Mouse (Mus musculus) layer of hippocampus, postnatal 14 days (tissue): ENCODE results near the gene Olfr1111. TPM values are rescaled to one million over a fixed set of nuclear protein-coding genes. Genes with fewer than 3 reads are reported as not detected.
"Not testable (repeated sequence)": the region's sequence is repeated elsewhere in the genome, so short reads cannot be mapped to it uniquely, and the experiment has no call there.

Experiments used
- DNase-seq, 2 experiments: peaks; one replicate each; pipeline ENCODE4 v3.0.0; 2021 to 2022; ENCODE audit warnings: low spot score in 2 of 2, mixed read lengths in 1 of 2
- long read RNA-seq, 2 experiments: library from polyadenylated mRNA; stranded (forward); transcript quantifications; one replicate each; pipeline ENCODE4 v2.0.0; 2021
- total RNA-seq, 2 experiments: library from RNA; stranded (reverse); gene quantifications; 2 replicates each; pipeline ENCODE4 v1.2.3; 2021

The Olfr1111 gene
- not detected for total RNA-seq
- long read RNA-seq, experiment 1: 0 reads
- long read RNA-seq, experiment 2: 0 reads

DNA sequence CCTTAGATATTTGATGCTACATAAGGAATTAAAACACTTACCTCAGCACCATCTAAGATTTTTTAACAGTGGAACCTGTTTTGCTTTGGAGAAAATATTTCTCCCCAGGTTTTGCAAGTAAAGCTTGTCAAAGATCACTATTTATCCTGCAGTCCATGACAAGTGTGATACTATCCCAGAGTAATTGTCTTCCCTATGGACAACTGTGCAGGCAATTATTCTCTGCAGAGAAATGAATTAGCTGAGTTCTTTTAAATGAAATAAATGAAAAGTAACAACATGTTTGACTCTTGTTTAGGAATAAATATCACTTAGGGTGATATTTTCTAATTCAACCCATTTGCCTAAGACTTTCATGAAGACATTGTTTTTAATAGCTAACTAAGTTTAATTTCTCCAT lies at the start of gene Olfr1111:
TSS of gene Olfr1111 (minus strand) at position 101 of the 400 bp plus-strand sequence.
- no peak for DNase-seq

DNA sequence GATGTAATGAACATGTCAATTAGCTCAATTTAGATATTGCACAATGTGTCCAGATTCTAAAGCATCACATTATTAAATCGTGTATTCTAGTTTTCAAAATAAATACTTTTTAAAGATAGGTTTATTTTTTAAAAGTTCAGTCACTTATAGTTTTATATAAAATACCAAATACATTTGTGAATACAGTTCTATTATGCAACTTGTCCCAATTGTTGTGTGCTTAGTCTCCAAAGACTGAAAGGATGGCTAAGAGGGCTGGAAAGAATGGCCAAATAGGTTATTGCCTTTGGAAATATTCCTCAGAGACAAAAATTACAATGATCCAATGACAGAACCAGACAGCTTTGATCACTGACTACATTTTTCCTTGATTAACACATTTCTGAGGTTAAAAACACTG lies 35.1 kb upstream of the Olfr1111 start, which contains the start of gene Olfr1112:
TSS of gene Olfr1112 (plus strand) at position 301 of the 400 bp plus-strand sequence.
- DNase-seq: no peak

DNA sequence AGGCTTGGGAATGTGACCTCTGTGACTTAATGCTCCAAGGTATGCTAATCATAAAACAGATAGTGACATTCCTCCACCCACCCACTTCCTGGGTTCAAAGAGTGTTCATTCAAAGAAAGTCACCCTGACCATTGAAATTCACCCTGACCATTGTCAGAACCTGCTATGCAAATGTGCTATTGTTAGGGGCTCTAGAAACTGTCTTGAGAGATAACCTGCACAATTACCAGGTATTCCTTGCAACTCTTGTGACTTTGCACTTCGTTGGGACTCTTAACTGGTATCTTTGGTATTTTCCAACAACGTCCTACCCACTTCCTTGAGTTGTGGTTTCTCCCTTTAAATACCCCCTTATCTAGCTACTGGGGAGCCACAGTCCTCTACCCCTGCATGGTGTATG lies 15.3 kb upstream of the Olfr1111 start:
- not testable (repeated sequence) for DNase-seq

DNA sequence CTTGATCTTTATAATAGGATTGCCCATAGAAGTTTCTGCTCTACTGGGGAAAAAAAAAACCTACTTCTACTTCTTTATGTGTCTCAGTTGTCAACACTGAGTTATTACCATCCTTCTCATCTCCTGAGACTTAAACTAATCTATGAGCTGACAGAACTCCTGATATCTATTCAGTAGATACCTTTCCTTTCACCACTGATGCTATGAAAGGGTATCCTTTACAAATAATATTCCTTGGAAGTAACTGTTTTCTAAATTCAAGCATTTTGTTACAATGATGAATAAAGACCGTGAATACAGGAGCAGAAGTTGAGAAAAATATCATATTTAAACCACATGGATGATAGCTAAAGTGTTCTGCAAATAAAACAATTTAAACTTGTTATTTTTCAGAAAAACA lies 12.2 kb downstream of the Olfr1111 start, which contains the start of gene Olfr1110:
TSS of gene Olfr1110 (minus strand) at position 101 of the 400 bp plus-strand sequence.
- DNase-seq: no peak

DNA sequence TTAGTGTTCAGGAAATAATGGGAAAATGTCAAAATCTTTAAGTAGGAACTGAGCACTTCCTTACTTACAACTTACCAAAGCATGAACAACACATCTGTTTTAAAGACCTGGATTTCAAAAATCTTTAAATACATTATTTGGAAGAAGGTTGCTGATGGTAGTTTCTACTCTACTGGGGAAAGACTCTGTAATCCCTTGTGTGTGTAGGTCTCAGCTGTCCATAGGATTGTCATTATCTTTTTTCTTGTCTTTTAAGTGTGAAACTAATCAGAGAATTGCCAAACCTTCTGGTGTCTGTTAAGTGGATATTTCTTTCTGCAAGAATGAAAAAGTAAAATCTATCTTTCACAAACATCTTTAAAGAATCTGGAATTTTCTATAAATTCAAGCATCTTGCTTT lies 38.0 kb downstream of the Olfr1111 start, which contains the start of gene Olfr259:
TSS of gene Olfr259 (minus strand) at position 101 of the 400 bp plus-strand sequence.
- no peak for DNase-seq

Other genes starting within 250 kb of the Olfr1111 start
- not detected for gene Olfr1098, start 228.1 kb downstream of the Olfr1111 start, total RNA-seq
- not detected for gene Olfr1099, start 191.9 kb downstream of the Olfr1111 start, total RNA-seq
- not detected for gene Olfr1100, start 172.7 kb downstream of the Olfr1111 start, total RNA-seq
- gene Olfr1101, start 161.4 kb downstream of the Olfr1111 start, total RNA-seq: not detected
- not detected for gene Olfr1102, start 154.2 kb downstream of the Olfr1111 start, total RNA-seq
- not detected for gene Olfr1104, start 125.5 kb downstream of the Olfr1111 start, total RNA-seq
- gene Olfr1105, start 116.1 kb downstream of the Olfr1111 start, total RNA-seq: not detected
- gene Olfr1106, start 100.4 kb downstream of the Olfr1111 start, total RNA-seq: not detected
- not detected for gene Olfr1107, start 76.8 kb downstream of the Olfr1111 start, total RNA-seq
- gene Olfr1109, start 56.6 kb downstream of the Olfr1111 start, total RNA-seq: not detected
- gene Olfr259, start 38.1 kb downstream of the Olfr1111 start, total RNA-seq: not detected
- not detected for gene Olfr1110, start 12.3 kb downstream of the Olfr1111 start, total RNA-seq
- not detected for gene Olfr1112, start 35.2 kb upstream of the Olfr1111 start, total RNA-seq
- gene Olfr1113, start 56.3 kb upstream of the Olfr1111 start, total RNA-seq: not detected
- not detected for gene Olfr1115, start 95.4 kb upstream of the Olfr1111 start, total RNA-seq
- not detected for gene Olfr1116, start 114.9 kb upstream of the Olfr1111 start, total RNA-seq
- not detected for gene Olfr1118, start 155.0 kb upstream of the Olfr1111 start, total RNA-seq
- gene Olfr1120, start 202.2 kb upstream of the Olfr1111 start, total RNA-seq: not detected
- not detected for gene Olfr1121, start 217.3 kb upstream of the Olfr1111 start, total RNA-seq
- not detected for gene Olfr1122, start 233.2 kb upstream of the Olfr1111 start, total RNA-seq